Mouse (Mus musculus) heart, embryonic 14.5 days (tissue): ENCODE measurements around the gene Tsr2. TPM values are rescaled to one million over a fixed set of nuclear protein-coding genes. Genes with fewer than 3 reads are reported as not detected.

Experiments used
- ATAC-seq: fragments of 200-750 bp; cut with Nextera tagmentation; 2 replicates; pipeline ENCODE4 v1.8.0; 2017; ENCODE audit warnings: low read depth, moderate TSS enrichment; ENCODE audit not compliant: insufficient number of reproducible peaks, insufficient read depth, low FRiP score
- H3K27ac ChIP-seq, 2 experiments: fragments of 200-500 bp in 1 of 2; fragments of 300-500 bp in 1 of 2; sonication (generic) in 1 of 2; replicated peaks in 1 of 2; 2 replicates each; pipeline ENCODE4 v1.5.1; 2012 to 2014; ENCODE audit warnings: low read depth in 2 of 2, low read length in 2 of 2, control low read depth in 1 of 2, mild to moderate bottlenecking in 1 of 2, mixed read lengths in 1 of 2; ENCODE audit not compliant: control insufficient read depth in 1 of 2, insufficient read depth in 1 of 2
- H3K27me3 ChIP-seq: fragments of 300-500 bp; sonication (generic); 2 replicates; pipeline ENCODE4 v1.6.1; 2014; ENCODE audit warnings: mild to moderate bottlenecking, low read length, control low read depth; ENCODE audit not compliant: control insufficient read depth, insufficient read depth
- H3K36me3 ChIP-seq: fragments of 300-500 bp; sonication (generic); 2 replicates; pipeline ENCODE4 v1.6.1; 2014; ENCODE audit warnings: mild to moderate bottlenecking, control low read depth, low read length, mixed read lengths; ENCODE audit not compliant: control insufficient read depth, insufficient read depth
- H3K4me1 ChIP-seq, 2 experiments: fragments of 200-500 bp in 1 of 2; fragments of 300-500 bp in 1 of 2; sonication (generic) in 1 of 2; 2 replicates each; pipeline ENCODE4 v1.6.1; 2012 to 2014; ENCODE audit warnings: low read length in 2 of 2, control low read depth in 1 of 2, mixed read lengths in 1 of 2; ENCODE audit not compliant: control insufficient read depth in 2 of 2, insufficient read depth in 2 of 2
- H3K4me2 ChIP-seq: fragments of 300-500 bp; sonication (generic); 2 replicates; pipeline ENCODE4 v1.6.1; 2014; ENCODE audit warnings: mild to moderate bottlenecking, low read length
- H3K4me3 ChIP-seq, 2 experiments: fragments of 200-500 bp in 1 of 2; fragments of 300-500 bp in 1 of 2; sonication (generic) in 1 of 2; 2 replicates each; pipeline ENCODE4 v1.5.1; 2012 to 2014; ENCODE audit warnings: low read length in 2 of 2, mild to moderate bottlenecking in 2 of 2, control low read depth in 1 of 2, low read depth in 1 of 2, moderate library complexity in 1 of 2; ENCODE audit not compliant: control insufficient read depth in 1 of 2, insufficient read depth in 1 of 2
- H3K9ac ChIP-seq: fragments of 300-500 bp; sonication (generic); 2 replicates; pipeline ENCODE4 v1.6.1; 2014; ENCODE audit warnings: mild to moderate bottlenecking, low read length
- H3K9me3 ChIP-seq: fragments of 300-500 bp; sonication (generic); 2 replicates; pipeline ENCODE4 v1.6.1; 2016; ENCODE audit warnings: low read length, control low read depth; ENCODE audit not compliant: control insufficient read depth
- WGBS: fragments of 180-500 bp; shearing (Covaris S2); extraction: QIAGEN DNeasy Blood & Tissue Kit; methylation state at CpG from one replicate; pipeline ENCODE4 v1.1.7; 2014; 5-methylcytosine and 5-hydroxymethylcytosine counted together
- polyA plus RNA-seq: library from polyadenylated mRNA; unstranded; fragments of >200 nt; fragmentation: Nextera tagmentation; extraction: Ambion mirVana; gene quantifications from 2 replicates; pipeline ENCODE4 v1.2.1, GENCODE M21; 2014

Tsr2 gene
- 14.8 and 15.1 TPM in 2 replicates for polyA plus RNA-seq

- Histone ChIP-seq H3K9me3 (no peaks in the 10 kb centered on the region), H3K4me1 (no peaks in the 10 kb centered on the region), H3K36me3 (peaks cover 1% of the 10 kb centered on the region; the same call in 1 of the 2 replicates), H3K27ac (peak within 1 kb of the TSS; percentile 19 to 23; a peak in 2 of 4 replicates), H3K4me3 (peak within 1 kb of the TSS; percentile 60 to 79), H3K4me2 (peak within 1 kb of the TSS; percentile 65), H3K9ac (peak within 1 kb of the TSS; percentile 75), H3K27me3 (no peaks in the 10 kb centered on the region)
- peak; percentile 77; the same call in 1 of the 2 replicates for ATAC-seq
- WGBS = 24% methylated on average over 35 of the region's 35 CpGs
Observed at GRCm38 (mm10) chrX:151096171-151097058, at the start of gene Tsr2. Gene Tsr2 (minus strand): TSS chrX:151096543.

- Histone ChIP-seq H3K4me3 (no peak overlapping the region), H3K9ac (no peak overlapping the region), H3K4me2 (0 out of 2 replicates have a peak overlapping the region, but pooled peaks have one; percentile 25), H3K9me3 (no peaks in the 10 kb centered on the region), H3K27me3 (no peaks in the 10 kb centered on the region), H3K36me3 (no peaks in the 10 kb centered on the region), H3K27ac (no peak overlapping the region), H3K4me1 (no peaks in the 10 kb centered on the region)
- 24% methylated on average over 10 of the region's 10 CpGs for WGBS
- no peak for ATAC-seq
Observed at GRCm38 (mm10) chrX:151132785-151133184, 36.4 kb upstream of the Tsr2 start.

- no peak for ATAC-seq
- 74% methylated on average over 3 of the region's 3 CpGs for WGBS
- H3K27ac ChIP-seq = no peak overlapping the region
Observed at GRCm38 (mm10) chrX:151130493-151130892, 34.1 kb upstream of the Tsr2 start.

GRCm38 (mm10) chrX:151123933-151124332 is 27.6 kb upstream of the Tsr2 start:
- H3K4me1 ChIP-seq = no peaks in the 10 kb centered on the region
- H3K9ac ChIP-seq = no peak overlapping the region
- no peaks in the 10 kb centered on the region for H3K27me3 ChIP-seq
- H3K27ac ChIP-seq = no peak overlapping the region
- H3K4me3 ChIP-seq = no peak overlapping the region
- no peaks in the 10 kb centered on the region for H3K36me3 ChIP-seq
- no peak for ATAC-seq
- H3K9me3 ChIP-seq = 0 out of 2 replicates have a peak, but pooled peaks cover 5% of the 10 kb centered on the region
- no peak overlapping the region for H3K4me2 ChIP-seq
- WGBS = 69% methylated on average over 2 of the region's 2 CpGs

More at GRCm38 (mm10) chrX:151130493-151130892, 34.1 kb upstream of the Tsr2 start:
- no peaks in the 10 kb centered on the region for H3K36me3 ChIP-seq
- H3K4me3 ChIP-seq = no peak overlapping the region
- H3K9me3 ChIP-seq = no peaks in the 10 kb centered on the region
- H3K27me3 ChIP-seq = no peaks in the 10 kb centered on the region
- H3K9ac ChIP-seq = no peak overlapping the region
- H3K4me2 ChIP-seq = no peak overlapping the region
- no peaks in the 10 kb centered on the region for H3K4me1 ChIP-seq

GRCm38 (mm10) chrX:151117432-151117831 is 21.1 kb upstream of the Tsr2 start:
- Histone ChIP-seq H3K4me3 (no peak overlapping the region), H3K4me2 (no peak overlapping the region), H3K27ac (no peak overlapping the region), H3K4me1 (no peaks in the 10 kb centered on the region), H3K9me3 (no peaks in the 10 kb centered on the region), H3K36me3 (no peaks in the 10 kb centered on the region), H3K9ac (no peak overlapping the region), H3K27me3 (no peaks in the 10 kb centered on the region)
- whole genome bisulfite sequencing = 8% methylated on average over 2 of the region's 2 CpGs
- ATAC-seq = no peak

- no peak overlapping the region for H3K27ac ChIP-seq
- no peaks in the 10 kb centered on the region for H3K9me3 ChIP-seq
- H3K4me2 ChIP-seq = no peak overlapping the region
- no peaks in the 10 kb centered on the region for H3K4me1 ChIP-seq
- no peaks in the 10 kb centered on the region for H3K27me3 ChIP-seq
- WGBS = 10% methylated on average over 7 of the region's 7 CpGs
- no peak overlapping the region for H3K4me3 ChIP-seq
- H3K36me3 ChIP-seq = no peaks in the 10 kb centered on the region
- no peak for ATAC-seq
- H3K9ac ChIP-seq = no peak overlapping the region
Observed at GRCm38 (mm10) chrX:151116795-151117194, 20.5 kb upstream of the Tsr2 start.

GRCm38 (mm10) chrX:151107301-151108067 is 11.1 kb upstream of the Tsr2 start:
- H3K27ac ChIP-seq = no peak overlapping the region
- H3K4me2 ChIP-seq = no peak overlapping the region
- H3K9me3 ChIP-seq = no peaks in the 10 kb centered on the region
- no peaks in the 10 kb centered on the region for H3K4me1 ChIP-seq
- 63% methylated on average over 7 of the region's 7 CpGs for WGBS
- H3K4me3 ChIP-seq = no peak overlapping the region
- no peaks in the 10 kb centered on the region for H3K36me3 ChIP-seq
- no peak overlapping the region for H3K9ac ChIP-seq
- ATAC-seq = no peak
- H3K27me3 ChIP-seq = no peaks in the 10 kb centered on the region
